Mouse (Mus musculus) fibroblast of lung, adult 2 months (primary cell): ENCODE measurements around the gene Olfr1310.
"Not testable (repeated sequence)": the region's sequence is repeated elsewhere in the genome, so short reads cannot be mapped to it uniquely, and the experiment has no call there.

ENCODE experiments used
- DNase-seq: peaks from one replicate; pipeline ENCODE4 v3.0.0-alpha.2; 2011; ENCODE audit warnings: low read depth

Gene Olfr1310

DNA sequence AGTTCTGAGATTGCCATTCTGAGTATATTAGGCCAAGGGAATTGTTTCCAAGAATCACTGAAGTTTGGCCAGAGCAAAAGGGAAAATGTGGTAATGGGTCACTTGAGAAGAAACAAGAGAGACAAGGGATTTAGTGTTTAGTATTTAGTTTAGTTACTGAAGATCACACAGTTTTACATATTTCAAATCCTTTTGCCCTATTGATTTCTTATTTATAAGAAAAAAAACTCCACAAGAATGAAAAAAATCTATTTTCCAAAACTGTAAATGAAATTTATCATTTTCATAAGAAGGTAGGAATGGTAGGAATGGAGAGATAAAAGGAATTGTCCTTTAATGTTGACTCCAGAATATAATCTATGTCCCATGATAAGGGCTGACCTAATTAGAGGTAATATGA, at the start of gene Olfr1310:
Olfr1310 (minus strand) TSS at position 101 of the 400 bp plus-strand sequence.
- no peak for DNase-seq

DNA sequence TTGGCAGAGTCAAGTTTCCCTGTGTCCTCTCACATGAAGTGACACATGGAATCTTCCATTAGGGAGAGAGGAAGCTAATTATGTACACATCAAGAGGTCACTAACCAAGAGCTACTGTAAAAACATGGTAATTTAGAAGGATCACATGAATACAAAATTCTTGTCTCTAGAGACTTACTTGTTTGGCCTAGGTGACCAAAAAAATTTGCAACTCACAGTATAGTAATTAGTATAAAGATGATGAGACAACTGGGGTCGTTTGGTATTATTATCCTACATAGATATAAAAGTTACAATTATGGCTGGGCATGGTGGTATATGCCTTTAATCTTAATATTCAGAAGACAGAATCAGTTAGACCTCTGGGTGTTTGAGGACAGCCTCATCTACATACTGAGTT, 37.6 kb upstream of the Olfr1310 start, which contains the start of gene Olfr1312:
Olfr1312 (minus strand) TSS at position 101 of the 400 bp plus-strand sequence.
- no peak for DNase-seq

DNA sequence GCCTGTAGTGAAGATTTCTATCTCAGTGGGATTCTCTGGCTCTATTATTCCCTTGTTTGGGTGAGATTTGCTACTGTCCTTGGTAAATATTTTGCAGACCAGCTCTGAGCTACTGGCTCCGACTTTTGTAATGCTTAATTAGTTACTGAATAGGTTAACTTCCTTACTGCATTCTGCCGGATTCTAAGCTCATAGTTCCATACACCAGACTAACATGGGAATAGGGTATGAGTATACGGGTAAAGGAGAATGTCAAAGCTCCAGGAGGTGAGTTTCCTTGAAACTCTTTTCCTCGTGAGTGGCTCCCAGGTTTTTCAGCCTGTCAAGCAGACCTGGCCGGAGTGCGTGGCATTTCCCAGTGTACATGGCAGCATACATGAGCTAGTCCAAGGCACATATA, 14.5 kb upstream of the Olfr1310 start:
- DNase-seq = not testable (repeated sequence)

DNA sequence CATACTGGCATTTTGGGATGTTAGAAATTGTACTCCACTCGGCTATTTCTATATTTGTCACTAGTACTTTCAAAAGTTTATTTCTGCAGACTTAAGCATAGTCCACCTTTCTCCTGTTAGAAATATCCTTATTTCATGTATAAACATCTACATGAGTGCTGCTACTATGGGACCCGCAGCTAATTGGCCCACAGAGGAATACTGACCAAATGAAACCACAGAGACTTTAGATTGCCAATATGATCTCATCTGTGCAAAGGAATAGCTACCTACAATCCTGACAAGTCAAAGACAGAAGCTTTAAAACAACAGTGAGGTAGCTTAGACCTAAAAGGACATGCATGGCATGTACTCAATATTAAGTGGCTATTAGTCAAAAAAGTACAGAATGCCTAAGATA, 11.8 kb upstream of the Olfr1310 start, which contains the start of gene Olfr1311:
Olfr1311 (minus strand) TSS at position 101 of the 400 bp plus-strand sequence.
- DNase-seq = no peak

DNA sequence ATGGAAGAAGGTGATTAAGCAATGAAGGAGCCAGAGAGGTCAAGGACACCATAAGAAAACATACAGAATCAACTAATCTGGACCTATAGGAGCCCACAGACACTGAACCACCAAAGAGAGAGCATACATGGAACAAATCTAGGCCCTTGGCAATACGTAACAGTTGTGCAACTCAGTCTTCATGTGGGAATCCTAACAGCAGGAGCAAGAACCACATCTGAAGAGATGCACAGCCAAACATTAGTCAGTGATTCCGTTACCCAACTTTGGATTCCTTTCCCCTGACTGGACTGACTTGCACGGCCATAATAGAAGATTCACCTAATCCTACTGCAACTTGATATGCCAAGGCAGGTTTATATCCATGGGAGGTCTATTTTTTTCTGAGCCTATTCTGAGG, 2.4 kb upstream of the Olfr1310 start:
- peak; percentile 1 for DNase-seq

DNA sequence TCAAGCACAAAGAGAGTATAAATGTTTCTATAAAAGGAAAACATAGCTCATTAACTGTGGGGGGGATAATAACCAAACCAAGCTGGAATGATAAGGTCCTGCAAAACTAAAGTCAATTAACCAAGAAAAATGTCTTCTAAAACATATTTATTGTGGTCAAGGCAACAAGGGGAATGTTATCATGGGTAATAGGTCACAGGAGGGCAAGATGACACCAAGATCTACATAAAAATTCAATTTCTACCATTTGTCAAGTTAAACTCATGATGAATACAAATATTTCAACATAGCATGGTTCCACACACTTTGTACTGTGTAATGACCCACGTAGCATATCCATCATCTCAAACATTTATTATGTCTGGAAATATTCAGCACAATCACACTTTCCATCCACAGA, 22.3 kb downstream of the Olfr1310 start, which contains the start of gene Olfr1309:
Olfr1309 (minus strand) TSS at position 101 of the 400 bp plus-strand sequence.
- DNase-seq = no peak

DNA sequence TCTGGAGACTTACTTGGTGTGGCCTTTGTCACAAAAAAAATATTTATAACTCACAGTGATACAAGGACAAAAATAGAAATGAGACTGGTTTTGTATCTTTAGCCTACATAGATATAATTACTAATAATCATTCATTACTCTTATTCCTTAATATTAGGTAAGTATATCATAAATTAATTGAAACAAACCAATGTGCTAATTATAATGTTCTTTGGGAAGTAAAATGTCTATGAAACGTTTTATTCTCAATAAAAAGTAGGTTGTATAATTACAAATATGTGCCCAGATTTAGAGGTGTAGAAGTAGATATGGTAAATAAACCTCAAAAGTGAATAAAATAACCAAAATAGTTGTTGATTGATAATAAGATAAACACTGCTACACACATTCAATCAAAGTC, 47.7 kb downstream of the Olfr1310 start, which contains the start of gene Olfr1308:
Olfr1308 (minus strand) TSS at position 101 of the 400 bp plus-strand sequence.
- DNase-seq = no peak
